Mouse (Mus musculus): ENCODE measurements around the gene Dennd6a. TPM values are rescaled to one million over a fixed set of nuclear protein-coding genes. Genes with fewer than 3 reads are reported as not detected.

Gene Dennd6a
- polyA plus RNA-seq, 1 experiment from 2014 or later = 28.5 TPM

- Histone ChIP-seq H3K36me3 (ENCODE audit: control insufficient read depth, insufficient read depth, low read length) (0 out of 2 replicates have a peak, but pooled peaks cover 9% of the 10 kb centered on the region), H3K9me3 (ENCODE audit: control insufficient read depth, low read length) (no peaks in the 10 kb centered on the region), H3K27ac (replicated peaks; ENCODE audit: low read depth, low read length) (no peak overlapping the region), H3K4me2 (ENCODE audit: low read depth, low read length) (no peak overlapping the region), H3K9ac (ENCODE audit: low read depth, low read length) (no peak overlapping the region), H3K4me1 (ENCODE audit: control insufficient read depth, insufficient read depth, low read length) (peaks cover 8% of the 10 kb centered on the region; the same call in 1 of the 2 replicates), H3K4me3 (ENCODE audit: low read depth, low read length) (no peak overlapping the region), H3K27me3 (replicated peaks; ENCODE audit: control insufficient read depth, insufficient read depth, low read length) (no peaks in the 10 kb centered on the region)
- WGBS = 87% methylated on average over 3 of the region's 3 CpGs
- DNase-seq (ENCODE audit: low spot score) = no peak
- ATAC-seq (ENCODE audit: low read depth) = no peak
Observed at GRCm38 (mm10) chr14:26583645-26584044, 10.0 kb downstream of the Dennd6a start.

- Histone ChIP-seq H3K9ac (ENCODE audit: low read depth, low read length) (no peak overlapping the region), H3K27ac (replicated peaks; ENCODE audit: low read depth, low read length) (peak overlapping the region; percentile 58), H3K36me3 (ENCODE audit: control insufficient read depth, insufficient read depth, low read length) (0 out of 2 replicates have a peak, but pooled peaks cover 4% of the 10 kb centered on the region), H3K4me3 (ENCODE audit: low read depth, low read length) (no peak overlapping the region), H3K27me3 (replicated peaks; ENCODE audit: control insufficient read depth, insufficient read depth, low read length) (no peaks in the 10 kb centered on the region), H3K4me1 (ENCODE audit: control insufficient read depth, insufficient read depth, low read length) (0 out of 2 replicates have a peak, but pooled peaks cover 3% of the 10 kb centered on the region), H3K9me3 (ENCODE audit: control insufficient read depth, low read length) (no peaks in the 10 kb centered on the region), H3K4me2 (ENCODE audit: low read depth, low read length) (no peak overlapping the region; the same call in 1 of the 2 replicates)
- no peak for DNase-seq (ENCODE audit: low spot score)
- ATAC-seq (ENCODE audit: low read depth) = no peak
Observed at GRCm38 (mm10) chr14:26587116-26587515, 13.5 kb downstream of the Dennd6a start.

- Histone ChIP-seq H3K27ac (replicated peaks; ENCODE audit: low read depth, low read length) (no peak overlapping the region), H3K4me3 (ENCODE audit: low read depth, low read length) (no peak overlapping the region), H3K9ac (ENCODE audit: low read depth, low read length) (no peak overlapping the region), H3K36me3 (ENCODE audit: control insufficient read depth, insufficient read depth, low read length) (peaks cover 14% of the 10 kb centered on the region), H3K4me2 (ENCODE audit: low read depth, low read length) (no peak overlapping the region), H3K9me3 (ENCODE audit: control insufficient read depth, low read length) (no peaks in the 10 kb centered on the region), H3K4me1 (ENCODE audit: control insufficient read depth, insufficient read depth, low read length) (0 out of 2 replicates have a peak, but pooled peaks cover 3% of the 10 kb centered on the region), H3K27me3 (replicated peaks; ENCODE audit: control insufficient read depth, insufficient read depth, low read length) (no peaks in the 10 kb centered on the region)
- no peak for DNase-seq (ENCODE audit: low spot score)
- no peak for ATAC-seq (ENCODE audit: low read depth)
Observed at GRCm38 (mm10) chr14:26591353-26591752, 17.7 kb downstream of the Dennd6a start.

GRCm38 (mm10) chr14:26593281-26593895, 19.7 kb downstream of the Dennd6a start:
- Histone ChIP-seq H3K4me1 (ENCODE audit: control insufficient read depth, insufficient read depth, low read length) (no peaks in the 10 kb centered on the region), H3K4me2 (ENCODE audit: low read depth, low read length) (no peak overlapping the region), H3K27me3 (replicated peaks; ENCODE audit: control insufficient read depth, insufficient read depth, low read length) (no peaks in the 10 kb centered on the region), H3K27ac (replicated peaks; ENCODE audit: low read depth, low read length) (no peak overlapping the region), H3K4me3 (ENCODE audit: low read depth, low read length) (no peak overlapping the region), H3K9ac (ENCODE audit: low read depth, low read length) (no peak overlapping the region), H3K36me3 (ENCODE audit: control insufficient read depth, insufficient read depth, low read length) (peaks cover 34% of the 10 kb centered on the region), H3K9me3 (ENCODE audit: control insufficient read depth, low read length) (0 out of 2 replicates have a peak, but pooled peaks cover 3% of the 10 kb centered on the region)
- ATAC-seq (ENCODE audit: low read depth) = no peak
- DNase-seq (ENCODE audit: low spot score) = no peak
- WGBS = 87% methylated on average over 2 of the region's 2 CpGs

GRCm38 (mm10) chr14:26595167-26595566, 21.5 kb downstream of the Dennd6a start:
- Histone ChIP-seq H3K4me2 (ENCODE audit: low read depth, low read length) (no peak overlapping the region), H3K27me3 (replicated peaks; ENCODE audit: control insufficient read depth, insufficient read depth, low read length) (no peaks in the 10 kb centered on the region), H3K36me3 (ENCODE audit: control insufficient read depth, insufficient read depth, low read length) (peaks cover 50% of the 10 kb centered on the region), H3K9me3 (ENCODE audit: control insufficient read depth, low read length) (0 out of 2 replicates have a peak, but pooled peaks cover 3% of the 10 kb centered on the region), H3K9ac (ENCODE audit: low read depth, low read length) (no peak overlapping the region), H3K4me3 (ENCODE audit: low read depth, low read length) (no peak overlapping the region), H3K27ac (replicated peaks; ENCODE audit: low read depth, low read length) (no peak overlapping the region), H3K4me1 (ENCODE audit: control insufficient read depth, insufficient read depth, low read length) (no peaks in the 10 kb centered on the region)
- 90% methylated on average over 7 of the region's 7 CpGs for WGBS
- DNase-seq (ENCODE audit: low spot score) (no peak), ATAC-seq (ENCODE audit: low read depth) (no peak)

- no peaks in the 10 kb centered on the region for H3K27me3 ChIP-seq (replicated peaks; ENCODE audit: control insufficient read depth, insufficient read depth, low read length)
- ATAC-seq (ENCODE audit: low read depth) (no peak), DNase-seq (ENCODE audit: low spot score) (no peak)
- no peak overlapping the region for H3K4me2 ChIP-seq (ENCODE audit: low read depth, low read length)
- H3K9me3 ChIP-seq (ENCODE audit: control insufficient read depth, low read length) = 0 out of 2 replicates have a peak, but pooled peaks cover 3% of the 10 kb centered on the region
- peaks cover 56% of the 10 kb centered on the region for H3K36me3 ChIP-seq (ENCODE audit: control insufficient read depth, insufficient read depth, low read length)
- no peaks in the 10 kb centered on the region for H3K4me1 ChIP-seq (ENCODE audit: control insufficient read depth, insufficient read depth, low read length)
- 85% methylated on average over 5 of the region's 5 CpGs for WGBS
- no peak overlapping the region for H3K4me3 ChIP-seq (ENCODE audit: low read depth, low read length)
- H3K9ac ChIP-seq (ENCODE audit: low read depth, low read length) = no peak overlapping the region
- H3K27ac ChIP-seq (replicated peaks; ENCODE audit: low read depth, low read length) = no peak overlapping the region
Observed at GRCm38 (mm10) chr14:26595695-26596365, 22.2 kb downstream of the Dennd6a start.

- Histone ChIP-seq H3K4me3 (ENCODE audit: low read depth, low read length) (no peak overlapping the region), H3K4me2 (ENCODE audit: low read depth, low read length) (no peak overlapping the region), H3K36me3 (ENCODE audit: control insufficient read depth, insufficient read depth, low read length) (peaks cover 82% of the 10 kb centered on the region), H3K9ac (ENCODE audit: low read depth, low read length) (no peak overlapping the region), H3K4me1 (ENCODE audit: control insufficient read depth, insufficient read depth, low read length) (no peaks in the 10 kb centered on the region), H3K27me3 (replicated peaks; ENCODE audit: control insufficient read depth, insufficient read depth, low read length) (no peaks in the 10 kb centered on the region), H3K9me3 (ENCODE audit: control insufficient read depth, low read length) (no peaks in the 10 kb centered on the region), H3K27ac (replicated peaks; ENCODE audit: low read depth, low read length) (no peak overlapping the region)
- 88% methylated on average over 4 of the region's 4 CpGs for WGBS
- ATAC-seq (ENCODE audit: low read depth) (no peak), DNase-seq (ENCODE audit: low spot score) (no peak)
Observed at GRCm38 (mm10) chr14:26605354-26605753, 31.7 kb downstream of the Dennd6a start.

- WGBS = 92% methylated on average over 1 of the region's 1 CpGs
- no peak overlapping the region for H3K4me3 ChIP-seq (ENCODE audit: low read depth, low read length)
- no peak overlapping the region for H3K4me2 ChIP-seq (ENCODE audit: low read depth, low read length)
- H3K27ac ChIP-seq (replicated peaks; ENCODE audit: low read depth, low read length) = no peak overlapping the region
- no peaks in the 10 kb centered on the region for H3K9me3 ChIP-seq (ENCODE audit: control insufficient read depth, low read length)
- no peak for ATAC-seq (ENCODE audit: low read depth)
- no peaks in the 10 kb centered on the region for H3K4me1 ChIP-seq (ENCODE audit: control insufficient read depth, insufficient read depth, low read length)
- H3K36me3 ChIP-seq (ENCODE audit: control insufficient read depth, insufficient read depth, low read length) = peaks cover 92% of the 10 kb centered on the region
- H3K27me3 ChIP-seq (replicated peaks; ENCODE audit: control insufficient read depth, insufficient read depth, low read length) = no peaks in the 10 kb centered on the region
- no peak overlapping the region for H3K9ac ChIP-seq (ENCODE audit: low read depth, low read length)
- no peak for DNase-seq (ENCODE audit: low spot score)
Observed at GRCm38 (mm10) chr14:26609674-26610073, 36.0 kb downstream of the Dennd6a start.

GRCm38 (mm10) chr14:26610689-26611088, 37.0 kb downstream of the Dennd6a start:
- 91% methylated on average over 4 of the region's 4 CpGs for WGBS
- Histone ChIP-seq H3K4me1 (ENCODE audit: control insufficient read depth, insufficient read depth, low read length) (no peaks in the 10 kb centered on the region), H3K9me3 (ENCODE audit: control insufficient read depth, low read length) (no peaks in the 10 kb centered on the region), H3K9ac (ENCODE audit: low read depth, low read length) (no peak overlapping the region), H3K36me3 (ENCODE audit: control insufficient read depth, insufficient read depth, low read length) (peaks cover 91% of the 10 kb centered on the region), H3K27ac (replicated peaks; ENCODE audit: low read depth, low read length) (no peak overlapping the region), H3K4me2 (ENCODE audit: low read depth, low read length) (no peak overlapping the region), H3K4me3 (ENCODE audit: low read depth, low read length) (no peak overlapping the region), H3K27me3 (replicated peaks; ENCODE audit: control insufficient read depth, insufficient read depth, low read length) (no peaks in the 10 kb centered on the region)
- no peak for ATAC-seq (ENCODE audit: low read depth)
- DNase-seq (ENCODE audit: low spot score) = no peak

Measured in embryonic facial prominence, embryonic 14.5 days (tissue).